Mouse (Mus musculus) T-helper 17 cell (primary cell): ENCODE results near the gene Sf3b2.
"Not testable (repeated sequence)": the region's sequence is repeated elsewhere in the genome, so short reads cannot be mapped to it uniquely, and the experiment has no call there.

ENCODE experiments used
- in situ Hi-C, 2 experiments: fragments of 300-600 bp; cut with MboI, MseI; formaldehyde crosslinking; loops; 1 replicate in 1 of 2; 2 replicates in 1 of 2; pipeline ENCODE4 v1.15.1; 2025; ENCODE audit warnings: high pct_unique_total_duplicates in 2 of 2

The Sf3b2 gene

DNA sequence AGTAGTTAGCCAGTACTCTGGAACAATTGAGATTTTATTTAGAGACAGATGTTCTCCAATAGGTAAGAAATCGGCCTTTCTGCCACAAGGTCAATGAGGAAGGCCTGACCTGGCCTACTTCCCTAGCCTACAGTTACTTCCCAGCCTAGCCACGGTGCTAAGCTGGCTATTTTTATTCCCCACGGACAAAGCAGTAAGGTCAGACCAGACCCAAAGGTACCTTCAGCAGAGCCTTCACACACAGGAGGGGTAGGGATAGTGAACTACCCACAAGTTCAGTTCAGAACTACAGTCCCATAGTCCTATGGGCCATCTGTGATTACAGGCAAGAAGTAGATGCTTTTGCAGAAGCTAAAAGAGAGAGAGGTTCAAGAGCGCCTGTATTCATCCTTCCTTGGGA lies 21.3 kb downstream of the Sf3b2 start:
- in situ Hi-C loops = no loop called here

DNA sequence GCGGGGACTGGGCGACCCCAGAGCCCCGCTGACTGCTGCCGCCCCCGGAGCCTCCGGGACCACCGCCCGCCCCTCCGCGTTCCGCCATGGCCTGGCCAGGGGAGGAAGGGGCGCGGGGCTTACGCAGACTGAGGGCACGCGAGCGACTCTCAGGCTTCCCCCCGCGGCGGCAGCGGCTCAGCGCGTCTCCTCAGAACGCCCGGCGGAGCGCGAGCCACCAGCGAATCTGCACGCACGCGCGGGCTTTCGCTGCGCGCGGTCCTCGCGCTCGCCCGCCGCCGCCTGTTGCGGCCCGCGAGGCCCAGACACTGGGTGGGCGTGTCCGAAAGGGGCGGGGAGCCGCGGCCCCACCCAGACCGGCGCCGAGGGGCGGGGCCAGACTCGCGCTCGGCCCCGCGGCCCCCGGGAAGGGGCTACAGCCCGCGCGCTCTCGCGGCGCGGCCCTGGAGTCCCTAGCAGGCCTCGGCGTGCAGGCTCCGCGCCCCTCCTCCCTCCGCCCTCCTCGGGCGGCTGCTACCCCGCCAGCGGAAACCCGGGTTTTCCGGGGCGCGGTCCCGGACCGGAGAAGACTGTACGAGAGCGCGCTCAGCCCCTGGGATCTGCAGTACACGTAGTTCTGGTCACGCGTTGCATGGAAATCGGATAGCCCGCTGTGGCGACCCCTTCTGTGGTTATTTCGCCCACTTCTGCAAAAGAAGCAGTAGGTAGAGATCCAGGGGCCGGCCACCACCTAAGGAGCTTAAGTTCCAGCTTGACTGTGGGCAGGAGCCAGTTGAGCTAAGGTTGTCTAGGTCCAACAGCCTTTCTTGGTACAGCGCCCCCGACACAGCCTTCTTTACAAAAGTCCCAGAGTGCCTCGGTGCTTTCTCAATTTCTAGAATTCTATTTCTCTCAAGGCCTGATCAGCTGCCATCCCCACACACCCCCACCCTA lies 22.2 kb downstream of the Sf3b2 start, which contains the start of gene Pacs1:
Gene Pacs1 (minus strand): TSS at position 319 of the 933 bp plus-strand sequence.
- in situ Hi-C loops = no loop called here

- in situ Hi-C loops = no loop called here
These were observed 22.9 kb downstream of the Sf3b2 start for GRCm38 (mm10) chr19:5272326-5272795.

DNA sequence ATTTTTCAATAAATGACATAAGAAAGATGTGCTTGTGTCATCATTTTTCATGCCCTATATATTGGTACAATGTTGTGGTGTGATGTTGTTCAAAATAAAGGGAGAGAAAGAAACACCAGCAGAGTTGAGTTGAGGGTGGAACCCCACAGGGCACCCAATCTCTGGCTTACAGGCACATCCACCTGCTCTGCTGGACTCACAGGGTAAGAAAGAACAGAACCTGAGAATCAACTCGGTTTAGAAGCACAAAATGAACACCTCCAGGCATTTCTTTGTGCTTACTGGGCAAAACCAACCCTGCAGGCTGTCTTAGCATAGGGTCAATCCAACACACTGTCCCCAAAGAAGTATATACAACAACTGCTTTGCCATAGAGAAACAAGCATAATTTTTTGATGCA lies 23.8 kb downstream of the Sf3b2 start:
- in situ Hi-C loops = no loop called here

DNA sequence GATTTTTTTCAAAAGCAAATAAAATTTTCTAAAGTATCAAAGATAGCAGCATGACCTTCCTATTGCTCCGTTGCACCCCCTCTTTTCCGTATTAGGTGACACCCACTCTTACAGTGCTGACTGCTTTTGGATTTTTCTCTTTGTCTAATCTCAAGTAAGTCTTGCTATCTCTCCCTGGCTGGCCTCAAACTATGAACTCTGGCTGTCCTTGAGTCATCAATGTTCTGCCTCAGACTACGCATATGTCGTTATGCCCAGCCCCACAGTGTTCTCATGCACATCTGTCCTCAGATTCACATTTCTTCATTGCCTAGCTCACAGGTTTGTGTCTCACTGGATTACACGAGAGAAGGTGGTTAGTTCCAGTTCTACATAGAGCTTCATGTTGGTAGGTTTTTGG lies 25.9 kb downstream of the Sf3b2 start:
- in situ Hi-C loops = no loop called here

DNA sequence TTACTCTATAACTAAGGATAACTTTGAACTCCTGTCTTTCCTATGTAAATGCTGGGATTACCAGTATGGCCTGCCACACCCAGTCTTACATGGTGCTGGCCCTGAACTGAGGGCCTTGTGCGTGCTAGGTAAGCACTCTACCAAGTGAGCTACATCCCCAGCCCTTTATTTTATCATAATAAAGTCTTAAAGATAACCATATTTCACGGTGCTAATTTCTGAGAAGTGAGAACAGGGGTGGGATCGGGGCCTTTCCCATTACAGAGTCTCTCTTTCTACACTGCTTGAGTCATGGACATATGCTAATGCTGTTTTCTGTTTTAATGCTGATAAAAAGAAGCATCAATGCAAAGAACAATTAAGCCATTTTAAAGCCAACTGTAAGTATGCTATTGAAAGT lies 26.4 kb downstream of the Sf3b2 start:
- in situ Hi-C loops = no loop called here

DNA sequence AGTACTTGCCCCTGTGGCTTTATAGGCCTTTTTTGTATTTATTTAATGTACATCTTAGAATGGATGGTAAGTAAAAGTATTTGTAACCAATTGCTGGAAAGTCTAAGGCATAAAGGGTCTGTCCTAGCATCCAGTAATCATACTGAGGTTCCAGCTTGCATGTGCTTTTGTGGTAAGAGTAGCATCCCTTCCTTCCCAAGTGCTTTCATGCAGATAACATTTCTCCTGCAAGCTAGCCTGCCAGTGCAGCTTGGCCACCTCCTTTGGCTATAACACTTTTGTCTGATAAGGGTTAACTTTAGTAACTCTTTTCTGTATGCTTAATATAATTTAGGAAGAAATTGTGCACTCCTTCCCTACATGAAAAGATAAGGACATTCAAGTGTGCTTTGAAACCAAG lies 27.2 kb downstream of the Sf3b2 start:
- in situ Hi-C loops = no loop called here

GRCm38 (mm10) chr19:5267015-5267414 lies 28.2 kb downstream of the Sf3b2 start:
- in situ Hi-C loops = no loop called here

DNA sequence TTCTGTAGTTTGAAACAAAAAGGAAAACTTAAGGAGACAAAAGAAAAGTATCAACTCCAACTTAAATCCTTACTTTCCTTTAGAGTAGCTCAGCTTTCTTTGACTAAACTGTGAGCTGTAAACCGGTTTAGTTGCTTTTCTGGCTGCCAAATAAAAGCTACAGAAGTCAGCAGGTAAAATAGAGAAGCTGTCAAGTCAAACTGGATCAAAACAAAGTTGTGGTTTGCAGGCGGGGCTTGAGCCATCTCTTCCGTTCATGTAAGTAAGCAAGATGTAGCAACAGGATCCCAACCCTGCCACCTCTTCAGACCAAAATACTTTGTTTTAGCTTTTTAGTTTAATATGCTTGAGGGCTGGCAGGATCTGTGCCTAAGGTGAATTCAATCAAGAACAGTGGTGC lies 38.1 kb downstream of the Sf3b2 start:
- in situ Hi-C loops = loop anchor here in 1 of 2 experiments (10.0 kb wide), 1 partner anchor 62 kb away; no protein-coding TSS in a partner anchor

GRCm38 (mm10) chr19:5236981-5237380 lies 58.3 kb downstream of the Sf3b2 start:
- in situ Hi-C loops = not testable (repeated sequence)

DNA sequence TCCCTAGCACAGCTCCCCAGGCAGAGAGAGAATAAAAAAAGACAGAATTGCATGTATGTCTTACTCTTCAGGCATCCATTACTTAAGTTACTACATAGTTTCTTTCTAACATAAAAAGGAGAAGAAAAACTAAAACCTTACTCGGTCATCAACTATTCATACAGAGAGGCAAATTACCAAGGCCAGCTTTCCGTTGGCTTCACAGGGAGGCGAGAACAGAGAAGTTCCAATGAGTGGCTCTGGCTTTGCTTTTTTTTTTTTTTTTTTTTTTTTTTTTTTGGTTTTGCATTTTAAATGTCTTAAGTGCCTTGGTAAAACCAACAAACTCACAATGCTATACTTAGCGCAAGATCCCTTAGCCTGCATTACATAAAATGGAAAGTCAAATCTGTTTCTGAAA lies 62.6 kb downstream of the Sf3b2 start:
- in situ Hi-C loops = no loop called here

- in situ Hi-C loops = no loop called here
These were observed 65.1 kb downstream of the Sf3b2 start for GRCm38 (mm10) chr19:5230110-5230509.

GRCm38 (mm10) chr19:5224624-5225023 lies 70.6 kb downstream of the Sf3b2 start:
- in situ Hi-C loops = no loop called here

DNA sequence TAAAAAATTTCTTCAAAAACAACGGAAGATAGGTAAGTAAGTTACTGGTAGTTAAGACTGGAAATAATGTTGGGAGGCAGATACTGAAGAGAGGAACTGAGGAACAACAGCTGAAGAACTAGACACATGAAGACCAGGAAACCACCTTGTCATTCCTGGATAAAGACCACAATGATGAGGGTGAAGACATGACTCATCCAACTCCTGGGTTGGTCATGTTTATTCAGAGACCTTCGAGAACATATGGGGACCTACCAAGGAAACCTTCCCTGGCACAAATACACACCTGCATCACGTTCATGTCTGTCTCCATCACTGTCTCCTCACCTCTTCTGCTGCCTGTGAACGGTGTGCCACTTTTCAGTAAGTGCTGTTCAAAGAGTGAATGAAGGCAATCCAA lies 71.2 kb downstream of the Sf3b2 start:
- in situ Hi-C loops = no loop called here
